Mouse (Mus musculus): ENCODE measurements around the gene Cdon.

DNA sequence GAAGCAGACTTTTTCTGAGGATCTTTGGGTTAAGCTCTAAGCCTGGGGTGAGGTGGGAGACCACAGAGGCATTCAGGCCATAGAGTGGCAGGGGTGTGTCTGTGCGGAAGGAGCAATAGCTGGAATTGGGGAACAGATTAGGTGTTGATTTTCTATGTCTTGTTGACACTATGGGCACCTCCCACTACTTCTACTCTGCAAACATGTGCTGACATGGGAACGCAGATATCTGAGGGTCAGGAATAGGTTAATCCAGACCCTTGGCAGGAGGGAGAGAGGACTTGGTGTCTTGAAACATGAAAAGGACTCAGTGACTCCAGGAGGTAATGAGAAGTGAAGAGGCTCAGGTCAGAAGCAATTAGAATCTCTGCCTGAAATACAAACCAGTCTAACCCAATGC is 43.0 kb upstream of the Cdon start:
- TF ChIP-seq CTCF (IDR thresholded peaks at IDR 0.05; ENCODE audit: low read depth, low read length) (no peak), POLR2A (IDR thresholded peaks at IDR 0.05; ENCODE audit: extremely low read depth, insufficient read depth, low read length) (no peak)
